Mouse (Mus musculus) granulocyte monocyte progenitor cell, adult 5-6 weeks (primary cell): ENCODE measurements around the gene Tnfrsf21. TPM values are rescaled to one million over a fixed set of nuclear protein-coding genes. Genes with fewer than 3 reads are reported as not detected.

Experiments
- ATAC-seq: replicated peaks from 2 replicates; pipeline ENCODE4 v1.8.0; 2016; ENCODE audit warnings: mild to moderate bottlenecking, moderate TSS enrichment, inconsistent platforms; ENCODE audit not compliant: poor library complexity, severe bottlenecking
- total RNA-seq, 2 experiments: library from RNA; stranded (forward) in 1 of 2; stranded (reverse) in 1 of 2; fragments of 200-712, 200-1000 nt in 1 of 2; fragments of >200 nt in 1 of 2; fragmentation: Nextera tagmentation in 1 of 2; gene quantifications; 2 replicates each; pipeline ENCODE4 v1.2.3; 2014 to 2017

The Tnfrsf21 gene
- total RNA-seq, 2 experiments from 2014 or later = 53.1 to 54.2 TPM

GRCm38 (mm10) chr17:43024531-43024930, 8.2 kb downstream of the Tnfrsf21 start:
- no peak for ATAC-seq

- no peak for ATAC-seq
These were observed 8.7 kb downstream of the Tnfrsf21 start for GRCm38 (mm10) chr17:43025048-43025447.

GRCm38 (mm10) chr17:43025819-43026593, 9.7 kb downstream of the Tnfrsf21 start:
- no peak; the same call in 1 of the 2 replicates for ATAC-seq

- no peak for ATAC-seq
These were observed 10.4 kb downstream of the Tnfrsf21 start for GRCm38 (mm10) chr17:43026708-43027107.

- no peak for ATAC-seq
These were observed 13.2 kb downstream of the Tnfrsf21 start for GRCm38 (mm10) chr17:43029546-43029945.

- ATAC-seq = no peak
These were observed 13.9 kb downstream of the Tnfrsf21 start for GRCm38 (mm10) chr17:43030290-43030689.

- ATAC-seq = peak; percentile 69
These were observed 16.2 kb downstream of the Tnfrsf21 start for GRCm38 (mm10) chr17:43032489-43033036.

- no peak for ATAC-seq
These were observed 19.0 kb downstream of the Tnfrsf21 start for GRCm38 (mm10) chr17:43035386-43035785.

GRCm38 (mm10) chr17:43036058-43036757, 19.9 kb downstream of the Tnfrsf21 start:
- ATAC-seq = peak; percentile 86

GRCm38 (mm10) chr17:43040571-43040970, 24.2 kb downstream of the Tnfrsf21 start:
- peak; percentile 38; the same call in 1 of the 2 replicates for ATAC-seq

- peak; percentile 67 for ATAC-seq
These were observed 34.3 kb downstream of the Tnfrsf21 start for GRCm38 (mm10) chr17:43050619-43051018.

- ATAC-seq = no peak
These were observed 36.4 kb downstream of the Tnfrsf21 start for GRCm38 (mm10) chr17:43052791-43053190.

- no peak for ATAC-seq
These were observed 37.6 kb downstream of the Tnfrsf21 start for GRCm38 (mm10) chr17:43053943-43054342.

GRCm38 (mm10) chr17:43058277-43059025, 42.1 kb downstream of the Tnfrsf21 start:
- ATAC-seq = peak; percentile 98

- ATAC-seq = no peak
These were observed 48.4 kb downstream of the Tnfrsf21 start for GRCm38 (mm10) chr17:43064705-43065104.

- ATAC-seq = no peak
These were observed 52.6 kb downstream of the Tnfrsf21 start for GRCm38 (mm10) chr17:43068846-43069553.

GRCm38 (mm10) chr17:43070946-43071345, 54.6 kb downstream of the Tnfrsf21 start:
- no peak for ATAC-seq

- ATAC-seq = peak; percentile 64
These were observed 55.9 kb downstream of the Tnfrsf21 start for GRCm38 (mm10) chr17:43072142-43072786.

GRCm38 (mm10) chr17:43072787-43073148, 56.4 kb downstream of the Tnfrsf21 start:
- no peak; the same call in 1 of the 2 replicates for ATAC-seq
